Mouse (Mus musculus): ENCODE data around the gene Hoxd11.

Gene Hoxd11

DNA sequence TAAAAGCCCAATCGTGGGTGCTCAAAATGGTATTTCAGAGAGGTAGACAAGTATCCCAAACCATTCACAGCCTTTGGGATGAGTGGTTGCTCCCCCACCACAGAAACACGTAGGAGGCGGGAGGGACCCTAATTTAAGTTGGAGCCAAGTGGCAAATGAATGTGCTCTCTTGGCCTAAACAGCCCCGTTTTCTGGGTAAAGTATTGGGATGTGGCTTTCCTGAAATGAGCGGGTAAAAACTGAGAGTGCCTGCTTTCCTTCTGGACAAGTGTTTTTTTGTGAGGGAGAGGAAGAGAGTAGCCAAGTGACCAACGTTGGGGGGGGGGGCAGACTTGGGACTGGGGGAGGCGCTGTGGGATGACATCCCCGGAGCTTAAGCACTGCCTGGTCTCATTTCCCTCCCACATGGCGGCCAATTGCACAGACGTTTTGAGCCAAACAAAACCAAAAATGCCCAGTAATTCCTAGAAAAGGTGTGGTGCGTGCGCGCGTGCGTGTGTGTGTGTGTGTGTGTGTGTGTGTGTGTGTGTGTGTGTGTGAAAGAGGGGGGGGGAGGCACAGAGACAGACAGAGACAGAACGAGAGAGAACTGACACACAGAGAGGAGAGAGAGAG lies 31.7 kb downstream of the Hoxd11 start:
- no peak for DNase-seq

DNA sequence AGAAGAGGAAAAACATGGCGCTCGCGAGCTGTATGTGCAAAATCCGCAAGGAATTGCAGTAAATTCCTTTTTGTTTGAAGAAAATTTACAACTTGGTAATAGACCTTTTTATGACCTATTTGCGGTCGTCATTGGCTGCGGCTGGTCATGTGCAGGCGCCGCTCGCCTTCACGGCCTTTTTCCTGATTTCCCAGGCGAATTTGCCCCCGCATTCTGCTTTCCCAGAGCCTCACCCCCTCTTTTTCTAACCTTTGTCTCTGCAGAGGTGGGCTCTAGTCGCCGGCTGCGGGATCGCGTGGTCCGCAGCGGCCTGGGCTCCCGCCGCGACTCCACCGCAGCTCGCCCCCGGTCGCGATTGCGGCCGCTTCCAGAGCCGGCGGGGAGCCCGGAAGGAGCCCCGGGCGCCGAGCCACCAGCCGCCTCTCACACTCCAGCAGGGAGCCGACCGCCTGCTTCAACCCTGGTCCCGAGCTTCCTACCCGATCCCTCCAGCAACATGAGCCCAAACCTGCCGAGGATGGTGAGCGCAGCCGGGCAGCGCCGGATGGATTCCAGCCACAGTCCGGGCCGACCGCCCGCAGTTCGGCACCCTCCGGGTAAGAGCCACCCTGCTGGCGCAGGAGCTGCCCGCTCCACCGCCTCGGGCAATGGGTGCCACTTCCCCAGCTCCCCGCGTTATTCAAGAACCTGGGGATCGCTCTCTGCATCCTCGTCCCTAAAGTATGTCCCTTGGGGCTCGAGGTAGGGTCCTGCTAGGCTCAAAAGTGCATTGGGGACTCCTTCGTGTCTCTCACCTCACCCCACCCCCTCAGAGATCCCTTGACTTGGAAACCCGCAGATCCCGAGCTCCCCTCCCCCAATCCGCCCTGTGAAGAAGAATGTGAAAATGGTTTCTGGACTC lies 32.6 kb downstream of the Hoxd11 start, which contains the start of the genes Hoxd3 and Hoxd4:
Gene Hoxd3 (plus strand): TSS at position 207 of the 901 bp plus-strand sequence.
Gene Hoxd4 (plus strand): TSS at position 209 of the 901 bp plus-strand sequence.
- peak; percentile 84 for DNase-seq

DNA sequence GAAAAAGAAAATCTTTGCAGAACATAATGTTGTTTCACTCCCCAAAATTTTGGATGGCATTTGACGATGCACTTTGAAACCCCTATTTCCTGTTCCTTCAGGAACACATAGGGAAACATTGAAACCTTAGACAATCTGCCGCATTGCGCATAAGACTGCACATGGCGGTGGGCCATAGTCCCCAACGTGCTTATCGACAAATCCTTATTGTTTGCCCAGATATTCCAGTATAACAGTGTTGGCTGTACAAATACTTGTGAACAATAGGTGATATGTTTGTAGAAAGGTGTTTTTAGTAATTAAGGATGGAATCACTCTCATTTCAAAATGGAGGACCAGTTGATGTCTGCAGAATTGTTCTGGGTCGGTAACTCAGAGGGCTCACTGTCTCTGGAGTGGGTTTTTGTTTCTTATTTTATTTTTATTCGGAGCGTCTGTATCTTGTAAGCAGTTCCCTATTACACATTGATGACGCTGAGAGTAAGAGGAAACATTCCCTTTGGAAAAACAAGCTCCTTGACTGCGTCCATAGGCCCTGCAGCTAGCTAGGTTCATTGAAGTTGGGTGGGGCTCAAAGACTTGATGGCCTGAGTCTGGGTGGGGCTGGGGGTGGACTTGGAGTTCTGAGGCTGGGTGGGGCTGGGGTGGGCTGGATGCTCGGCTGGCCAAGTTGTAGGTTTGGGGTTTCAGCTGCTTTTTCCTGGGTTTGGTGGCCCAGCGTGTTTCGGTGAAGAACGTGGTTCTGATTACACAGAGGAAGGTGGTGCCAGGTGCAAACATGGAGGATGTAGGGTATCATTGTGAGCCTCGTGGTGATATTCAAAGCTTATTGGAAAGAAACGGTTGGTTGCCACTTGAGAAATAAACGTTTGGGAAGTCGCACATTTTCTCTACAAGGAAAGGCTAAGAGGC lies 34.1 kb downstream of the Hoxd11 start:
- no peak for DNase-seq

DNA sequence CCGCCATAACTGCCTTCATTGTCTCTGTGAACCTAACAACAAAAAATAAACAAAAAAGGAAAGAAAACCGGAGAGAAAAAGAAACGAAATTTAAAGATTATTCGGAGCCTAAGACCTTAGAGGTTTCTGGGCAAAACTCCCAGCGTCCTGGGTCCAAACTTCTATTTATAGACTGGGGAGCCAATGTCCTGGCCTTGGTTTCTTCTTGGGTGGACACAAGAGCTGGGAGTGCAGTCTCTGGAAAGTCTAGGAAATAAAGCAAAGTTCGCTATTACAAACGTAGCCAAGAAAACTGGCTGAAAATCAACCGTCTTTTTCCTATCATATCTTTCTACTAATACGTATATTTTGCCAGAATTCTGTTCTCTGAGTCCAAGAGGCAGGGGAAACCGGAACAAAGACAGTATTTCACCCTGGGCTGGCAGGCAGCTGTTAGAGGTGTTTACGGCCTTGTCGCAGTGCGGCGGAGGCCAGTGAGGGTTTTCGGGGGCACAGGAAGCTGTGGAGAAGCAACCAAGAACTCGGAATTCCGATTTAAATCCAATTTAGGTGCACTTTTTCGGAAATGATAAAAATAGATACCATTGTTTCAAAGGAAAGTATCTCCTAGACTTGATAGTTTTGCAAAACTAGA lies 34.9 kb downstream of the Hoxd11 start:
- no peak for DNase-seq

DNA sequence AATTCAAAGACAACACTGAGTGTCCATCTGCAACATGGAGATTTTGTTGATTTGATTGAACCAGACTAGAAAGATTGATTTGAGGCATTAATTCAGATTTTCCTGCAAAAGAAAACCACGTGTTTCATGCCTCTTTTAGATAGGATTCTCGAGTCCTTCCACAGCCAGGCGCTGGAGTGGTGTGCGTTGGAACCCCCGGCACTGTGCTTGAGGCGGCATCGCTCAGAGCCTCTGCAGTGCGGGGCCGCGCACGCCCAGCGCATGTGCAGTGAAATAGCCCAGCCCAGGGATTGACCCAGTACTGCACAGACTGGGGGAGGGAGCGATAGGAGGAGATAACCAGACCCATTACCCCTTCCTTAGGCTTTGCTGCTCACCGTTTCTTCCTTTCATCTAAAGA lies 35.5 kb downstream of the Hoxd11 start:
- peak; percentile 72 for DNase-seq

DNA sequence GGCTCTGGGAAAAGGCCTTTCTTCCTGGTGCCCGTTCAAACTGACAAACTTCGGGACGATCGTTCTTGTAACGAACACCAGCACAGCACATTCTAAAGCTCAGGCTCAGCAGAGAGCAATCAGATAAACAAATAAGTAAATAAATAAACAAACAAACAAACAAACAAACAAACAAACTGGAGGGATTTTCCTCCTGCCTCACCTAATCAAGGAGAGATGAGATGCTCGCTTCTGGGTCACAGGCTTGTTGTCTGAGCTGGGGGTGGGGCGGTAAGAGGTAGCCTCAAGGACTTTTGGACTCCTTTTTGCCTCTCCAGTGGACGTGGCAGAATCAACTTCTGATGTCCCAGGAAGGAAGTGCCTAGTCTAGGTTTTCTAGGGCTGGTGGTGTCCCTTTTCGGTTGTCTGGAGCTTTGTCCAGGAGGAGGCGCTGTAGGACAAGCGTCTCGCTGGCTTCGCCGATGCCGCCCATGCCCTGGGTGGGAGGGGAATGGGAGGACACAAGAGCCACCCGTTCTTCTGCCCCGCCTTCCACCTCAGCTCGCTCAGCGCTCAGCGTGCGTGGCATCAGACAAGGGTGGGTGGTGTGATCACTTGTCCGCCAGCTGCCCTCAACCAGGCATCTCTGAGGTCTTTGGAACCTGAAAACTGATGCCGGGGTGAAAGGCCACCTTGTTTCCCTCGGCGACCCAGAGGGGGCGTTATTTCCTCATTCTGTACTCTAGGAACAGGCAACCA lies 36.3 kb downstream of the Hoxd11 start:
- DNase-seq: peak; percentile 94

DNA sequence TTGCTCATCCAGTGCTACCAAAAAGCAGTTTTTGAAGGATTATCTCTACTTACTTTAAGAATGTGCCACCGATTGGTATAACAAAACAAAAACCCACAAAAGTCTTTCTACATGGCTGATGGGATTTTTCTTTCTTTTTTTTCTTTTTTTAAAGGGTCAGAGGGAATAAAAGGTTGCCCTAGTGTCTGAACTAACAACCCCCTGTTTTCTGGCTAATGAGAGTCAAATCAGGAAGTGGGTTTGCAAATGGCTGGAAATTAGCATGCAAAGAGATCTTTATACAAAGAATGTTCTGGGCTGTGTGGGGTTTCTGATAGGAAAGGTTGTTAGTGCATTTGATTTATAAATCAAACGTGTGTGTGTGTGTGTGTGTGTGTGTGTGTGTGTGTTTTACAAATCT lies 41.0 kb downstream of the Hoxd11 start:
- no peak for DNase-seq

DNA sequence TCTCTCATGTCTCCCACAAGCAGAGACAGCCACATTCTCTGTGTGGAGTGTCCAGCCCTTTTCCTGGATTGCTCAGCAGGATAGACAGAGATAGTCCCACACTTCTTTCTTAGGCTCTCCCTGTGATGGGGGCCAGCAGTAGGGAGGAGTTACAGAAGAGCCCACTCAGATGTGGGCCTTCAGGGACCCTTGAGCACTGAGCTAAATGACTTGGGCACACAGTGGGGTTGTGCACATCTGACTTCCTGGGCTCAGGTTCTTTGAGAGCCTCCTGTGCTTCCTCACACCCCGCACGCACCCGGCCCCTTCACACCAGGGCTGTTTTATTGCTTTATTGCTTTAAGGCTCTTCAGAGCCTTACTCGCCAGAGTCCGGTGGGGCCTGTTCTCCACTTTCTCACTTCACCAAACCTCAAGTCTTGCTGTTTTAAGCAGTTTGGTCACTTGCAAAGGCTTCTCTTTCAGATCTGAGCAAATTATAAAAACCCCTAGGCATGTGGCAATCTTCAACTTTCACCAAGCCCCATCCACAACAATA lies 41.7 kb downstream of the Hoxd11 start:
- no peak for DNase-seq

DNA sequence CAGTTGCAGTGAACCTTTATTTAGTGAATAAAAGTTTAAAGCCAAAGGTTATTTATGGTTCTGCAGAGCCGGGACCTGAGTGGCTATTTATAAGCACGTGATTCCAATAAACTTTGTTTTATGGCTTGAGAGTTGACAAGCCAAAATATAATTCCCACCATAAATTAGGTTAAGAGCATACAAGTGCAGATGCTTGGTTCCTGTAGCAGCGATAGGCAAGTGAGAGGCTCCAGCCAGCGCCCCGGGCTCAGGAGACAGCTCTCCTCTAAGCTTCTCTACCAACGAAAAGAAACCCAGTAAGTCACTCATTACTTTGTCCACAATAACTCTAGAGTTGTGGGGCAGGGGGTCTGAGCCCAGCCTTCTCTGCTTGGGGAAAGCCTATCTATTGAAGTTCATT lies 42.5 kb downstream of the Hoxd11 start:
- peak; percentile 44 for DNase-seq

DNA sequence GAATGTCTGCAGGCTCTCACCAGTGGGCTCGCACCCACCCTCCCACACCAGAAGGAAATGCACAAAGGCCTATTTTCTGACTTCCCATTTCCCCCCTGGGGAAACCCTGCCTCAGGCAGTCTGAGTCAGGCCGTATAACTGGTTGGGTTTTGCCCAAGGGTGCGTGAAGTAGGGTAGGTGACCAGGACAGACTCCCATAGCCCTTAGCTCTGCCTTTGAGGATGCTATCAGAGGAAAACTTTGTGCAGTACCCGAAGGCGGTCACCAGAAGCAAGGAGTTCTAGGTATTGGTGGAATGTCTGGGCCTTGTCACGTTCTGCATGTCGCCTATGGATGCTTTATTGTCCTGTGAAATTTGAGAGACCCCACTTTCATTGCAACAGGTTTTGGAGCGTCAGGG lies 43.6 kb downstream of the Hoxd11 start:
- DNase-seq: no peak

DNA sequence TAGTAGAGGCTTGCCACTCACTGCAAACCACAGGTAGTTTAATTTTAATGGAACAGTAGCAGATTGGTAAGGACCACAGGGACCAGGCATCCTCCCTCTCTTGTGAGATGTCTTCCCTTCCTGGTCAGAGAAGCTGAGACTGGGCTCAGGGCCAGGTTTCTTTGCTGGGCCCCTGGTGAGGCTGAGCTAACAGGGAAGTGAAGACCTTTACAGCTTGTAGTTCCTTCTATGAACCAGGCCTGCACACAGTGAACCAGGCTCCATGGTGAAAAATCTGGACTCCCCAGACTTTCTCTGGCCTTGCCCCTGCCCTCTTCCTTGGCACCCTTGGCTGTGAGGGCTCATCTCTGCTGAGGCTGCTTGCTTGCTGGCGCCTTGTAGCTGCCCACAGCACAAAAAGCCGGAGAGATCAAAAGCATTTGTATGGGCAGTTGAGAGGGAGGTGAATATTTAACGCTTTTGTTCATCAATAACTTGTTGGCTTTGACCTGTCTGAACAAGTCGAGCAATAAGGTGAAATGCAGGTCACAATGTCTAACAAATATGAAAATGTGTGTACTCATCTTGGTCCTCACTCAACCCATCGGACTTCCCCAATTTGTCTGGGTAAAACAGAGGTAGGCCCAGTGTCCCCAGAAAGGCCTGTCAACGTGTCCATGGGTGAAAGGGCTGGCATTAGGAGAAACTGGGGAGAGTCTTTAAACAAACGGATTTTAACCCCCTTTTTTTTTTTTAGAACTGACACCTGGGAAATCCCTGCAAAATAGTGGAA lies 45.1 kb downstream of the Hoxd11 start:
- peak; percentile 64 for DNase-seq

DNA sequence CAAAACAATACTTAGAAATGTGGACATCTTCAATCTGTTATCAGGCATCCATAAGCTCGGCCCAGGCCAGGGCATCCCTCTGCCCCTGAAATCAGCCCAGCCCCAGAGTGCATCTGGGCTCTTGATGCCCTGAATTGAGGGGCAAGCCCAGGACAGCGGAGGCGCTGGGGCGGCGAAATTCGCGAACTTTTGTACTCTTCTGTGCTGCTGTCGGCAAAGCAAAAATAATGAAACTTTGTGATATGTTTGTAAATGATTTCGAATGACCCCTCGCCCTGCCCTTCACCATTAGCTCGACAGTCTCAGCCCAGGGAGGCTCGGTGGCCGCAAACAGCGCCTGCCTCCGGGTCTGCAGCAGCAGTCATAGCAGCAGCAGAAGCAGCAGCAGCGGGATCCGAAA lies 45.8 kb downstream of the Hoxd11 start:
- no peak for DNase-seq

DNA sequence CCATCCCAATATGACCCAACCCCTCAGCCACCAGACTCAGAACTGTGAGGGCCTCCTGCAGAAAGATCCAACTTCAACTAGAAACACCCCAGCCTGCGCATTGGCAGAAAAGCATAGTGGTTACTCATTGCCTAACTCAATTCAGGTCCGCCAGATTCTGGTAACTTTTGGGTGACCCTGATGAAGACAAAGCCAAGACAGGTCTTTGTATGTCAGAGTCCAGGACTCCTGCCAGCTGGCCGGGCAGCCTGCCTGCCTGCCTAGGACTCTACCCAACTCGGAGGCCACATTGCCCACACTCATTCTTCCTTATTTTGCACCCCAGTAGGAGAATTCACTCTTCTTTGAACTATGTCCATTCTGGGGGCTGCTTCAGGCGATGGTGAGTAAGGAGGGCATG lies 47.2 kb downstream of the Hoxd11 start, which contains the start of gene Gm28230:
Gene Gm28230 (plus strand): TSS at position 178 of the 400 bp plus-strand sequence.
- DNase-seq: peak; percentile 51

DNA sequence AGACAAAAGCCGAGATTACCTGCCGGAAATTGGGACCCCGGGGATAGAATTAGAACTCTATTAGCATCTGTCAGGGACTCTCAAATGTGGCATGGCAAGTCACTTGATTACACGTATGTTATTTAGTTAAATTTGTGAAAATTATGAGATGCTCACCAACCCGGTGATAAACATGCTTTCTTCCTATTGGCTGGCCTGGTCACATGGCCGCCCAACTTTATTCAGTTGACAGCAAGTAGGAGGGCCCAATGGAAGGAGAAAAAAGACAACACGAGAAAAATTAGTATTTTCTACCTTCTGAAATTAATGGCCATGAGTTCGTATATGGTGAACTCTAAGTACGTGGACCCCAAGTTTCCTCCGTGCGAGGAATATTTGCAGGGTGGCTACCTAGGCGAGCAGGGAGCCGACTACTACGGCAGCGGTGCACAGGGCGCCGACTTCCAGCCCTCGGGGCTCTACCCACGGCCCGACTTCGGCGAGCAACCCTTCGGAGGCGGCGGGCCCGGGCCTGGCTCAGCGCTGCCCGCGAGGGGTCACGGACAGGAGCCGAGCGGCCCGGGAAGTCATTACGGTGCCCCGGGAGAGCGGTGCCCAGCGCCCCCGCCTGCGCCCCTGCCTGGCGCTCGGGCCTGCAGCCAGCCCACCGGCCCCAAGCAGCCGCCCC lies 47.7 kb downstream of the Hoxd11 start:
- peak; percentile 35 for DNase-seq

DNA sequence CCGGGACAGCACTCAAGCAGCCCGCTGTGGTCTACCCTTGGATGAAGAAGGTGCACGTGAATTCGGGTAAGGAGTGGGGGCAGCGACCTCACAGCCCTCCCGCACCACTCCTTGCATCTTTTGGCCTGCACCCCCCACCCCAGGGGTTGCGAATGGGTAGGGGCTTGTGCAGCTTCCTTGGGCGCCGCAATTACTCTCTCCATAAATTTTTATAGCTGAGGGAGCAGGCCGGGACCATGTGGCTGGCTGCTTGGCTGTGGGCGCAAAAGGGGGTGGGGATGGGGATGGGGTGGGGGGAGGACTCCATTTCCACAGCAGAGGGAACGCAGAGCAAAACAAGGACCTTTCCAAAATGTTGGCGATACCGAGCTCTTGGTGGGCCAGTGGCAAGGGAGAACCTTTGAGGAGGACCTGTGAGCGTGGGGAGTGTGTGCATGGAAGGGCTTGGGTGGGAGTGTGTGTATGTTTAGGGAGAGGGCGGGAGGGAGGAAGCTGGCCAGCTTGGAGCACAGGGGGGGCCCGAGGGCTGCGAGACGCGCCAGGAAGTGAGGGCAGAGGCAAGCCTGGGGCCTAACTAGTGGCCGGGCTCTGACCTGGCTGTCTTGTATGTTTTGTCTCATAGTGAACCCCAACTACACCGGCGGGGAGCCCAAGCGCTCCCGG lies 48.4 kb downstream of the Hoxd11 start:
- DNase-seq: peak; percentile 26

DNA sequence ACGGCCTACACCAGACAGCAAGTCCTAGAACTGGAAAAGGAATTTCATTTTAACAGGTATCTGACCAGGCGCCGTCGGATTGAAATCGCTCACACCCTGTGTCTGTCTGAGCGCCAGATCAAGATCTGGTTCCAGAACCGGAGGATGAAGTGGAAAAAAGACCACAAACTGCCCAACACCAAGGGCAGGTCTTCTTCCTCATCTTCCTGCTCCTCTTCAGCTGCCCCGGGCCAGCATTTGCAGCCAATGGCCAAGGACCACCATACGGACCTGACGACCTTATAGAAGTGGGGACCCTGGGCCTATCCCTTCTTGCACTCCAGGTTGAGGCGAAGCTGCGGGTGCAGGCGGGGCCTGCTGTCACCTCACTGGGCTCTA lies 48.9 kb downstream of the Hoxd11 start:
- no peak for DNase-seq

DNA sequence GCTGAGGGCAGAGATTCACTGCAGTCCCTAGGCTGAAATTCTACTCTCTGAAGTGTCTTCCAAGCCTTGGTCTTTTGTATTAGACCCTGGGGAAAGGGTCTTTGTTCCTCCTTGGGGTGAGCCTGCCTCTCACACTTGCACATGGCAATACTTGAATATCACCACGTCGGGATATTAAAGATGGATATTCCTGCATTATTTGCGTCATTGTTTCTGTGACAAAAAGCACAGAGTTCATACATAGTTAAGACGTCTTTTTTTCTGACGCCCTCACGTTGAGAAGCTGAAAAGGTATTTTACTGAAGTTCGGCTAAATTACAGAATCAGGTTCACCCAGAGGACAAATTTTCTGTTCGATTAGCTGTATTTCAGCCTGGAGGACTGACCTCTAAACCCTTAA lies 51.0 kb downstream of the Hoxd11 start:
- DNase-seq: no peak

DNA sequence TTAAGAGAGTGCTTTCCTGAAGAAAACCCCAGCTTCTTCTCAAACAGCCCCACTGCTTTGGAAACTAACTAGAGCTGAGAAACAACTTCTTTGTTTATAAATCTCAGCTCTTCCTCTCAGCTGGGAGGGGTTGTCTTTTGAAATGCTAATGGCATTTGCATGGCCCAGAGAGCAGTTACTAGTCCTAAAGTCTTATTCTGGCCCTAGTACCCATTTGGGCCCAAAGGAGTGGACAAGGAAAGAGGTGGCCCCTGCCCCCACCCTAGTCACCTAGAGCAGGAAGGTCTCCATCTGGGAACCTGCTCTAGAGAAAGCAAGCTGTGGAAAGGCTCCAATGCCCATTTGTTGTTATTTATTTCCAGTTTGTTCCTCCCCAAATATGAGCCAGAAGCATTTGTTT lies 51.7 kb downstream of the Hoxd11 start:
- DNase-seq: no peak

DNA sequence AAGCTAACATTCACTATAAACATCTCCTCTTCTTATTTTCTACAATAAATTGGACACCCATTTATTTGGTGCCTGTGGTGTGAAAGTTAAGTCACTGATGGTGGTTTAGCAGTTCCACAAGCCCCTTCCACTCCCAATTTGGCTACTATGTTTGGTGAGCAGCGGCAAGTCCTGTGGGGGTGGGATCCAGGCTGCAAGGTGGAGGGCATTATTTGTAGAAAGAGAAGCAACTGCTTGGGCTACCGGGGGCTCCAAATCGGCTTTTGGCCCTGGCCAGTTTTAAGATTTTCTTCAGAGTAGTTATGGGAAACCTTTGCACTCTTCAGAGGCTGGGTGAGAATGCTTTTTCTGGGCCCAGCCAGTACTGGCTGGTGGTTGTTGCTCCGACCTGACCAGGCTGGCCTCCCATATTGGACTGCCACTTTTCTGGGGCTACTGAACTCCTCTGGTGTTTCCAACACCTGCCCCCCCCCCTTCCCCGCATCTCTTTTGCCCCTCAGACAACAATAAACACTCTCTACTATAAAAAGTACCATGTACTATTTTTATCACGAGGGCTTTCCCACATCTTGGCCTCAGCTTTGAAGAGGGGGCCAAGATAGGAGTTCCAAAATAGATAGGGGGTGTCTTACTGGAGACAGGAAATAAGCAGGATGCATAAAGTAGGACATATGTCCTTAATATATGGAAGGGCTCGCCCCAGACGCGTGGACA lies 52.6 kb downstream of the Hoxd11 start:
- no peak for DNase-seq

All from kidney, postnatal 14 days (tissue).